Mouse (Mus musculus) naive thymus-derived CD4-positive, alpha-beta T cell, adult 2 months (primary cell): ENCODE data around the gene Zfp853.
A peak's percentile ranks its signal among the peaks of the same experiment; 100 is the strongest.

Experiments
- DNase-seq: peaks from one replicate; pipeline ENCODE4 v3.0.0-alpha.2; 2011; ENCODE audit warnings: low read depth

Gene Zfp853

DNA sequence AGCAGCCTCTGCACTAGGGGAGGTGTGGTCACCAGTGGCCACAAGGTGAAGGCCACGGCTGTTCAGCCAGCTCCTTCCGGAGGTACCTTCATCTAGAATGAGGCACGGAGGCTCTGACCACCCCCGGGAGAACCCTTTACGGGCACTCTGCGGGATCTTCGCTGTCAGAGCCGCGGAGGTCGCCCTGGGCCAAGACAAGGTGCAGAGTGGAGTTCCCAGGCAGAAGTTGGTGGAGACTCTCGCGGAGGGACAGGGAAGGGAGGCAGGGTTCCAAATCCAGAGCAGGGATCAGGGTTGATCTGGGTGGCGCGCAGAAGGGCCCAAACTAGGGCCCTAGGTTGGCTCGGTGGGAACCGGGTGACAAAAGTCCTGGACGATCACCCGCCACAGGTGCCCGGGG, 544 bp downstream of the Zfp853 start:
- DNase-seq: no peak

DNA sequence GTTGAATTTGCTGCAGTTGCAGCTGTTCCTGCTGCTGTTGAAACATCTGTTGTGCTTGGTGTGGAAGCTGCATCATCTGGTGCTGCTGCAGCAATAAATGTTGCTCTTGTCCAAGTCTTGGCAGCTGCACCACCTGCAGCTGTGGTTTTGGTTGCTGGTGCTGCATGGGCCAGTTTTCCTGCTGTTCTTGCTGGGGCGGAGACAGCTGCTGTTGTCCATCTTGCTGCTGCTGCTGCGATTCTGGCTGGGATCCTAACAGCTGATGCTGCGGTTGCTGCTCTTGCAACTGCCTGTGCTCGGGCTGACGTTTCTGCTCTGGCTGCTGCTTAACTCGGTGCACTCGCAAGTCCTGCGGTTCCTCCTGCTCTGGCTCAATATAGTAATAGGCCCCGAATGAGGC, 4.1 kb downstream of the Zfp853 start:
- no peak for DNase-seq

DNA sequence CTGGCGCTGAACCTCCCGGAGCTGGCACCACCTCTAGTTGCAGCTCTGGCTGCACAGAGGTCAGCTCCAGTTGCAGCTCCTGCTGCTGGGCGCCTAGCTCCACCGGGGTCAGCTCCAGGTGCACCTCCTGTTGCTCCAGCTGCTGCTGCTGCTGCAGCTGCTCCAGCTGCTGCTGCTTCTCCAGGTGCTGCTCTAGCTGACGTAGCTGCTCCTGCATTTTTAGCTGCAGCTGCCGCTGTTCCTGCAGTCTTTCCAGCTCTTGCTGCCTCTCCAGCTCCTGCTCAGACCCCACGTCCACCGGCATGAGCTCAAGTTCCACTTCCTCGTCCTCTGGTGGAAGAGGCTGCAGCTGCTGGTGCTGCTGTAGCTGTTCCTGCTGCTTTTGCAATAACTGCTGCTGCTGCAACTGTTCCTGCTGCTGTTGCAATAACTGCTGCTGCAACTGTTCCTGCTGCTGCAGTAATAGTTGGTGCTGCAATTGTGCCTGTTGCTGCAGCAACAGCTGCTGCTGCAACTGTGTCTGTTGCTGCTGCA, 5.0 kb downstream of the Zfp853 start:
- no peak for DNase-seq

DNA sequence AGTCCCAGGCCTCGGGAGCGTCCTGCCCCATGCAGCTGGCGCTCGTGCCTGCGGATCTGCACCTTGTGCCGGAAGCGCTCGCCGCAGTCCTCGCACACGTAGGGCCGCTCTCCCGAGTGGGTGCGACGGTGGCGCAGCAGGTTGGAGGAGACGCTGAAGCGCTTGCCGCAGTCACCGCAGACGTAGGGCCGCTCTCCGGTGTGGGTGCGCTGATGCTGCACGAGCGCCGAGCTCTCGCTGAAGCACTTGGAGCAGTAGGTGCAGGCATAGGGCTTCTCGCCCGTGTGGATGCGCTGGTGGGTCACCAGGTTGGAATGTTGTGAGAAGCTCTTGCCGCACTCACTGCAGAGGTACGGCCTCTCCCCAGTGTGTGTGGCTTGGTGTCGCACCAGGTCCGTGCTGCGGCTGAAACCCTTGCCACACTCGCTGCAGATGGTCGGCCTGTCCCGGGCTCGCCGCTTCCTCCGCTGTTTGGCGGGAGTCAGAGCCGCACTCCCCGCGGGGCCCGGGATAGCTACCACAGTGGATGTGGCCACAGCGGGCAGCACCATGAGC, 5.6 kb downstream of the Zfp853 start:
- DNase-seq: no peak

DNA sequence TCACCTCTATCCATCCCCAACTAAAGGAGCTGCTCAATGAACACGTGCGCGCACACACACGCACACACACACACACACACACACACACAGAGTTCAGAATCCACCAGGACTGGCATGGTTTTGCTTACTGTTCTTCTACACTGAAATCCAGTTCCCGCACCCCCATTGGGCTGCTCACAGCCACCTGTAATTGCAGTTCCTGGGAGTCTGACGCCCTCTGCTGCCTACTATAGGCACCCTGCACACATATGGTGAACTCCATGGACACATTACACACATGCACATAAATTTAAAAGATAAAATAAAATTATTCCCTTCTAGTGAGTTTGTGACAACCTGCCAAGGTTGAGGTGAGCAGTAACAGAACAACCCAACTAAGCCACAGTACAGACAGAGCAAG, 8.7 kb downstream of the Zfp853 start:
- DNase-seq: no peak

DNA sequence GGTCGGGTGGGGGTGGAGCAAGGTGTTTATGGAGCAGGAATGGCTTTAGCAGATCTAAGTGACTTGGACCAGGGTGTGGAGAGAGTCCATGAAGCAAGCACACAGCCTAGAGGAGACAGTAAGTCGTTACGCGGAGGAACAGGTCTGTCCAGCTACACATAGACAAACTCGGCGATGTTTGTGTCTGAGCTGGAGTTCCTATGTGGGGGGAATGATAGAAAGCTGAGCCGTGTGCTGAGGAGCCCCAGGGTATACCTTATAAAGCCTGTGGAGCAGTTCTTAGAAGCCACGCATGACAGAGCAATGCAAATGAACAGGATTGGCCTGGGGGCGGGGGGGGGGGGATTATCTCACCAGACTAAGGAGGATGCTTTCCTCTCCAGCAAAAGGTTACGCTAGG, 14.2 kb downstream of the Zfp853 start:
- DNase-seq: no peak

DNA sequence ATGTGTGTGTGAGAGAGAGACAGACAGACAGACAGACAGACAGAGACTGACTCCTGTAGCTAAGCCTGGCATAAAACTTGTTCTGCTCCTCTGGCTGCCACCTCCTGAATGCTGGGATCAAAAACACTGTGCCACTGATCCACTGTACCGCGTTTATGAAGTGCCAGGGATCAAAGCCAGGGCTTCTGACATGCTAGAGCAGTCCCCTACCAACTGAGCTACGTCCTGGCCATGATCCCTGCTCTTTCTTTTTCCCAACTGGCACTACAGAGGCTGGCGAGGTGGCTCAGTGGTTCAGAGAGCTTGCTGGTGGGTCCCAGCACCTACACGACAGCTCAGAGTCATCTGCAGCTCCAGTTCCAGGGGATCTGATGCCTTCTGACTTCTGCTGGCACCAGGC, 17.7 kb downstream of the Zfp853 start:
- no peak for DNase-seq

DNA sequence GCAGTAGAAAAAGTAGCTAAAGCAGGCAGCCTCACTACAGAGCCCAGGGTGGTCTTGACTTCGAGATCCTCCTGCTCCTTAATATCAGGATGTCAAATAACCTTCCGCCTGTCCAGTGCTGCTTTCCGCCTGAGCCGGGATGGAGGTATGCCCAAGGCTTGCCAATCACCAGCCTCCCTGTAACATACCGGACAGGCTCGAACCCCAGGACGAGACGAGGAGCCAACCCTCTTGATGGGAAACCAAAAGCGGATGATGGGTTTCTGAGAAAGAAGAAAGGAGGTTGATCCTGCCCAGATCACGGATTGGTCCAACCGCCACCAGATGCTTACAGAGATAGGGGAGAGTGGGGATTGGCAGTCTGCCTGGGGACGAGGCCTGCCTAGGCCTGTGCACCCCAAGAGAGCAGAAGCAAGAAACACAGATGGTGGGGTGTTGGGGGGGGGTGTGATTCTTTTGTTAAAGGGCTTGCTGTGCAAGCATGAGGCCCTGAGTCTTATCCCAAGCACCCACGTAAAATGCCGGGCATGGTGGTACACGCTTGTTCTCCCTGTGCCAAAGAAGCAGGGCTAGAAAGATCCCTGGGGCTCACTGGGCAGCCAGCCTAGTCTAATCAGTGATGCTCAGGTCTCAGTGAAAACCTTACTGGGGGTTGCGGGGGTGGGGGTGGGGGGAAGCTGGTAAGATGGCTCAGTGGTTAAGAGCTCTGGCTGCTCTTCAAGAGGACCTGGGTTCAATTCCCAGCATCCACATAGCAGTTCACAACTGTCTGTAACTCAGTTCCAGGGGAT, 20.7 kb downstream of the Zfp853 start:
- no peak for DNase-seq

DNA sequence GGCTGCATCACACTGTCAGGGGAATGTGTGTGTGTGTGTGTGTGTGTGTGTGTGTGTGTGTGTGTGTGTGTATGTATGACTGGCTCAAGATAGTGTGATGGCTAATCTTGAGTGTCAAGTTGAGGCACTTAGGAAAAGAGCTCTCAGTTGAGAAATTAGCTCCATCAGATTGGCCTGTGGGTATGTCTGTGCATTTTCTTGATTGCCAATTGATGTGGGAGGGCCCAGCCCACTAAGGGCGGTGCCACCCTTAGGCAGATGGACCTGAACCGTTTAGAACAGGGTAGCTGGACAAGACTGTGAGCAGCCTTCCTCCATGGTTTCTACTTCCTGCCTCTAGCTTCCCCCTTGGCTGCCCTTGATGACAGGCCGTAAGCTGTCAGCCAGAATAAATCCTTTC, 21.3 kb downstream of the Zfp853 start:
- no peak for DNase-seq

DNA sequence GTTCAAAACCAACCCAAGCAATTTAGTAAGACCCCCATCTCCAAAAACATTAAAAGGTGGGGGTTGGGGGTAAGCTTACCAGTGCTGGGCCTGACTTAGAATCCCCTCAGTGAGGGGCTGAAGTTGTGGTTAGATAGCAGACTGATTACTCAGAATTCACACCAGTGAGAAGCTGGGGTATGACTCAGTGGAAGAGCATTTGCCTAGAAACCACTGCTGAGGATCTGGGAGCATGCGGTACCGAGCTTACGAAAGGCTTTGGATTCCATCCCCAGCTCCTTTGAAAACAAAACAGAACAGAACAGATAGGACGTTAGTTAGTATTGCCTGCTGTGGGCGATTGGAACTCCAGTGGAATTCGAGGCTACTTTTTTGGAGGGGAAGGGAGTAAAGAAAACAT, 21.8 kb downstream of the Zfp853 start:
- DNase-seq: no peak

DNA sequence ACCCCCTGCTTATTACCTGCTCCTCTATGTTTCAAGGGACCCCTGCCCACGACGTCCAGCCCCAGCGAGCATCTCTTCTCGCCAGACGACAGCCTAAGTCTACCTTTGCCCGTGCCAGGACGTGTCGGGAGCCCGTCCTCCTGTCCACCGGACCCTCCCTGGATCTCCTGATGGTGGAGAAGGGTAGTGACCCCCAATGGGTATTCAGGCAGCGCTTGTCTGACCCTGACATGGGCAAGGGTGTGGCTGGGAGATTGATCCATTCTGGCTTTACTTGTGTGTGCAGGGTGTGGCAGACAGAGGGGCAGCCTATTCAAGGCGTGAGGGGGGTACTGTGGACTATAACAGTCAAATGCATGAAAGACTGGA, 23.3 kb downstream of the Zfp853 start:
- DNase-seq: no peak

DNA sequence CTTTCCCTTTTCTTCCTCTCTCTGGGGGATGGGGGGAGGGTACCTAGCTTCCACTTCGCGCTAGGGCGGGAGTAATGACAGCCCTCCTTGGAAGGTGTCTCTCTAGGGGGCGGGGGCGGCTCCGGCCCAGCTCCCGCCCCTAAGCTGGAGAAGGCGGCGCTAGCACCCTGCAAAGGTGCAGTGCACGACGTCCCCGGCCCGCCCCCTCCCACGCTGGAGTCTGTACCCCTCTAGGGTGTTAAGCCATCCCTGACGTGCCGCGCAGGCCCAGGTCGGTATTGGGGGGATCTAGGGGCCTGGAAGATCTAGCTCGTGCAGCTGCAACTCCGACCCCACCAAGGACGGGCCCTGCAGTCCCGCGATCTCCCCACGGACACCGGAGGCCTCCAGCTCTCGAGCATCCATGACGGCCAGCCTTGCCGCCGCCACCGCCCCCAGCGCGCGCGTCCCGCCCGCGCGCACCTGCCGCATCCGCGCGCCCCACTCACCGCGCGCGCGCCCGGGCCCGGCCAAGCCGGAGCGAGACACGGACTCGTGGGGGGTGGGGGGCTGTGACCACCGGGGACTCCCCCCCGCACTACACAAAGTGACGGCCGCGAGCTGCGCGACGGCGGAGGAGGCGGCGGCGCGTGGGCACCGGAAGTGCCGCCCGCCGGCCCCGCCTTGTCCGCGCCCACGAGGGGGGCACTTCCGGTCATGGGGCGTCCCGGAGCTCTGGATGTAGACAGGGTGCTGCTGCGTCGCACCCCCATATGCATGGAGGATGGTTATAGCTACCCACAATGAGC, 23.9 kb downstream of the Zfp853 start, which contains the start of gene Zfp316:
Gene Zfp316, minus strand, starts transcription at position 660 of the 788 bp plus-strand sequence.
- peak; percentile 44 for DNase-seq

DNA sequence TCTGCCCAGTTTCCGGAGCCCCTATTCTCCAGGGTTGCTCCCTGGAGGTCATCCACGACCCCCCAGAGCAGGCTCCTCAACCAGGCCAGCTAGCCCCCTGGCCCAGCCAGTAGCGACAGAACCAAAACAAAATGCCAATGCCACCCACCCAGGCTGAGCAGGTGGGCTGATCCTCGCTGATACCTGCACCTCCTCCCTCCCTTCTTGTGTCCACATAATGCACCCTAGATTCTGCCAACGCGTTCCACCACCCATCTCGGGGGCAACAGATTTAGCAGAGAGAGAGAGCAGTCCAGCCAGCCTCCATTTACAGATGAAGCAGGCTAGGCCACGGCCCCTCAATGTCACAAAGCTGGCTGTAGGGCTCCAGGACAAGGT, 24.4 kb downstream of the Zfp853 start:
- no peak for DNase-seq

DNA sequence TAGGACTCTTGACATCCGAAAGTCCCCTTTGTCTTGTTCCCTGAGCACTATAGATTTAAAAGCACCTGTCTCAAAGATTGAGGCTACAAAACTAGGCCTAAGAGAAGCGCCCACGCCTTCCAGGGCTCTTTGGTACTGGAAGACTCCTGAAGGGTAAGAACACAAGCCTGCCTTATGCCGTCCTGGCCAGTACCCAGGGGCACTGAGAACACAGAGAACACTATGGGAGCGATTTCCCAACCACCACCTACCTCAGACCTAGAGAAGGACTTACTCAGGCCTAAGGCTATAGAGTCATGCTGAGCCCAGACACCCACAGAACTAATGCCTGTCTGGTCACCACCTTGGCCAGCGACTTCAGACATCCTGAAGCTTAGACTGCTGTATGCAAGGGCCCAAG, 26.6 kb downstream of the Zfp853 start:
- DNase-seq: no peak

DNA sequence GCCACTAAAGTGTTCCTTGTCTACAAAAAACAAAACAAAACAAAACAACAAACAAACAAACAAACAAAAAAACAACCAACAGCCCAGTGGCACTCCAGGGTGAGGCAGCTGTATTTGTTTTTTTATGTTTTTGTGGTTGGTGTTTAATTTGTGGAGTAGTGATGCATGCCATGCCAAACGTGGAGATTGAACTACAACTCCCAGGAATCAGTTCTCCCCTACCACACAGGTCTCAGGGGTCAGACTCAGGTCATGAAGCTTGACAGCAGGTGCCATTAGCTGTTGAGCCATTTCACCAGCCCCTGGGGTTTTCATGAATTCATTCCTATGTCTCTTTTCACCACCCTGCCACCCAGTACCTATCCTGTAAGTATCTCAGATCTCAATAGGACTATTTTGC, 28.0 kb downstream of the Zfp853 start:
- no peak for DNase-seq

DNA sequence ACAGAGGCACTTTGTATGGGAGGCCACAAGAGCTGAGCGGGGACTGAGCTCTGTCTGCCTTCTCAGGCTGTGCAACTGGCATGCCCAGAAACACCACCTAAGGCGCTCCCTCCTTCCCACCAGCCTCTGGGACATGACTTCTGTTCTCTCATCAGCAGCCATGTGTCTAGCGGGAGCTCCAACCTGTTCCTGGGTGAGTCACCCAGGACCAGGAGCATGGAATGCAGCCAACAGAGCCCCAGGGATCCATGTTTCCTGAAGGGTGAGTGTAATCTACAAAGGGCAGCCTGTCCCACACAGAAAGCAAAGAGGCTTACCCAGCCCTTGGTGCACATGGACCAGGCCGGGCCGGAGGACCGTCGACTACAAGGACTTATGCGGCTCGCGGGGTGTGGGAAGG, 28.7 kb downstream of the Zfp853 start:
- no peak for DNase-seq

DNA sequence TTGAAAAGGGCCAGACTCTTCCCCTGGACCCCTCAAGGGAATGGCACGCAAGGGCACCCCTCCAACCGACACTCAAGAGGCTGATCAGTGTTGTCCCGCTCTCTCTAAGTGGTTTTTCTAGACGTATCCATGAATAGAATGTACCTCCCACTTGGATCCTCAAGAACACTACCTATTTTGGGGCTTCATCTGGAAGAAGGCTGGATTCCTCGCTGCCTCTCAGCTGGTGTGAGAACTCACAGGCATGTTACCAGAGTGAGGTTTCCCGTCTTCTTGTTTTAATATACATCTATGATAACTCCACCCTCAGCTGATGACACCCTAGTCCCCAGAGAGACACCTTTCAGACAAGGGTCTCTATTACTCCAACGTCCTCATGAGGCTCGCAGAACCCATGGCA, 31.8 kb downstream of the Zfp853 start:
- DNase-seq: no peak

DNA sequence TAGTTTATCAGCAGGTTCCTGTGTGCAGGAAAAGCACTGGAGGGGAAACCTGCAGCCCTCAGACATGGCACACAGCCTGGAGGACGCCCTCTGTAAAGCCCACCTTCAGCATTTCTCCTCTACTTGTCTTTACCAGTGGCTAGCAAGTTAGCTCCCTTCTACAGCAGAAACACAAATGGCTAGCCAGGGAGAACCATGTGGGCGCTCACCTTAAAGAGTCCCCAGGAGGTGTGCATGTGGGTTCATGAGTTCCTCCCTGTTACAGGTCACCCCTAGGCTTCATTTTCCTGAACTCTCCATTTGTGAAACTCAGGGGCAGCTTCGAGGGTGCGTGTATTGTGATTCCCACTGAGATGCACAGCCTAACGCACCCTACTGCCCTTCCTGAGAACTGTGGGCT, 37.6 kb downstream of the Zfp853 start:
- no peak for DNase-seq

DNA sequence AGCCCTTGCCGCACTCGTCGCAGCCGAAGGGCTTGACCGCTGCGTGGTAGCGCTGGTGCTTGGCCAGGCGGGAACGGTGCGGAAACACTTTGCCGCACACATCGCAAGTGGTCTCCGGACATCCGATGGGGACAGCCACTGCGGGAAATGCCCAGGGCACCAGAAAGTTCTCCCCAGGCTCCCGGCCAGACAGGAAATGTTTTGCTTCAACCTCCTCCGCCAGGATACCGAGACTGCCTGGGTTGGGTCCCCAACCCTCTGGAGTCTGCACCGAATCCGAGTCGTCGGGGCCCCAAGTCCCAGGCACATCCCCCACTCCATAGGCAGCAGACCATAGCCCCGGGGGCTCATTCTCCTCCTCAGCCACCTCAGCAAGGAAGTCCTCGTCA, 38.3 kb downstream of the Zfp853 start:
- no peak for DNase-seq

DNA sequence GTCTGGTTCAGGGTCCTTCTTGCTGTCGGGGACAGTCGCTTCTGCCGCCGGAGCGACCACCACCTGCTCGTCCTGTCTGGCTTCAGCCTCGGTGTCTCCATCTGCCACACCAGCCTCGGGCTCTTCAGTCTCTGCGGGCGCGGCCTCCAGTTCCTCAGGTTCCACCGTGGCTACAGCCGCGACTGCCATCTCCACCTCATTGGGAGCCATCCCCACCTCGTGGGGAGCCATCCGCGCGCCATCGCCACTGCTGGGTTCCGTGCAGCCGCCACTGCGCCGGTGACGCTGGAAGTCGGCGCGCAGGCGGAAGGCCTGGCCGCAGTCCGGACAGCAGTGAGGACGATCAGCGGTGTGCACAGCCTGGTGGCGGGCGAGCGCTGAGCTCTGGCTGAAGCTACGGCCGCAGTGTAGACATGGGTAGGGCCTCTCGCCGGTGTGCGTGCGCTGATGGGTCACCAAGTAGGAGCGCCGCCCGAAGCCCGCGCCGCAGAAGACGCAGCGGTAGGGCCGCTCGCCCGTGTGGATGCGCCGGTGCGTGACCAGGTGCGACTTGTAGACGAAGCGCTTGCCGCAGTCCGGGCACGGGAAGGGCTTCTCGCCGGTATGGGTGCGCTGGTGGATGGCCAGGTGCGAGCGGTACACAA, 38.8 kb downstream of the Zfp853 start:
- no peak for DNase-seq

DNA sequence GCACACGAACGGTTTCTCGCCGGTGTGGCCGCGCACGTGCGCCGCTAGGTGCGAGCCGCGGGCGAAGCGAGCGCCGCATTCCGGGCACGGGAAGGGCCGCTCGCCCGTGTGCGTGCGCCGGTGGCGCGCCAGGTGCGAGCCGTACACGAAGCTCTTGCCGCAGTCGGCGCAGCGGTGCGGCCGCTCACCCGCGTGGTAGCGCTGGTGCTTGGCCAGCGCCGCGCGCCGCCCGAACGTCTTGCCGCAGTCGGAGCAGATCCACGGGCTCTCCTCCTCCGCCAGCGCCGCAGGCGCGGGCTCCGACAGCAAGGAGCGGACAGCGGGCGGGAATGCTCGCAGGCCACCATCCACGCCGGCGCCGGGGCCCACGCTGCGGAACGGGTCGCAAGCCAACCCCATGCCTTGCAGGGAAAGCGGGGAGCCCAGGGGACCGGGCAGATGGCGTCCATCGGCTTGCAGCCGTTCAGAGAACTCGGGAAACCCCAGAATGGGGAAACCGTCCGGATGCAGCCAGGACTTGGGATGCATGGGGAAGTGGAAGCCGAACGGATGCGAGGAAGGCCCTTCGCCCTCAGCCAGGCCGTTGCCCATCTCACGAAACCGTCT, 39.4 kb downstream of the Zfp853 start:
- no peak for DNase-seq

DNA sequence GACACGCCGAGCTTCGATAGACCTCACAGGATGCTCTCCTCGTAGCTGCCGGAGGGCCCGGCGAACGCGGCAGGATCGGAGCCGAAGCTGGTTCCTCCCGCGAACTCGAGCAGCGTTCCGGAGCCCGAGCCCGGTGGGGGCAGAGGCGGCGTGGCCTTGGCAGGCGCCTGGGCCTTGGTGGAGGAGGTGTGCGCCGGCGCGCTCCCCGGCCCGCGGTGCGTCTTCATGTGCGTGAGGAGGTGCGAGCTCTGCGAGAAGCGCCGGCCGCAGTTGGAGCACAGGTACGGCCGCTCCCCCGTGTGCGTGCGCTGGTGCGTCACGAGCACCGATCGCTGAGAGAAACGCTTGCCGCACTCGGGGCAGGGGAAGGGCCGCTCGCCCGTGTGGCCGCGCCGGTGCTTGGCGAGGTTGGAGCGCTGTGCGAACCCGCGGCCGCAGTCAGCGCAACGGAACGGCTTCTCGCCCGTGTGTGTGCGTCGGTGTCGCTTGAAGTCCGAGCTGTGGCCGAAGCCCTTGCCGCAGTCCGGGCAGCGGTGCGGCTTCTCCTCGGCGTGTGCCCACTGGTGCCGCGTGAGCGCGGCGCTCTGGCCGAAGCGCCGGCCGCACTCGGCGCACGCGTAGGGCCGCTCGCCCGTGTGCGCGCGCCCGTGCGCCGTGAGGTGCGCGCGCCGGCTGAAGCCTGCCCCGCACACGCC, 40.1 kb downstream of the Zfp853 start:
- no peak for DNase-seq
